Mouse (Mus musculus): ENCODE results near the gene Col17a1.

The Col17a1 gene

DNA sequence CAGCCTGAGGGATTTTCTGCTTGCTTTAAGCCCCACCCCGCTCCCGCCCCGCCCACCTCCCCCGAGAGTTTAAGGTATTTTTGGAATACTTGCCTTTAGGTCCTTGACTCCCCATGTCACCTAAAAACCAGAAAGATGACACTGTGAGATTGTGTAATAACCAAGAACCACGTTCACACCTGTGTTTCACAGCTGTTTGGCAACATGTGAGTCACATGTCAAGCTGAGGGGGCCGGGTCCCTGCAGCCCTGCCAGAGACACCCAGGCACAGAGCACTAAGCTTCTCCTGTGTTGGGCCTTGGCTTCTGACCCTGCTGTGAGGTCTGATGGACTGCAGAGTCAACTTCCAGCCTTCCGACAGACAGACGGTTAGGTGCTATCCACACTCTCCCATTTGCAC is 24.3 kb downstream of the Col17a1 start:
- DNase-seq (ENCODE audit: low spot score in 2 of 2), result no peak

DNA sequence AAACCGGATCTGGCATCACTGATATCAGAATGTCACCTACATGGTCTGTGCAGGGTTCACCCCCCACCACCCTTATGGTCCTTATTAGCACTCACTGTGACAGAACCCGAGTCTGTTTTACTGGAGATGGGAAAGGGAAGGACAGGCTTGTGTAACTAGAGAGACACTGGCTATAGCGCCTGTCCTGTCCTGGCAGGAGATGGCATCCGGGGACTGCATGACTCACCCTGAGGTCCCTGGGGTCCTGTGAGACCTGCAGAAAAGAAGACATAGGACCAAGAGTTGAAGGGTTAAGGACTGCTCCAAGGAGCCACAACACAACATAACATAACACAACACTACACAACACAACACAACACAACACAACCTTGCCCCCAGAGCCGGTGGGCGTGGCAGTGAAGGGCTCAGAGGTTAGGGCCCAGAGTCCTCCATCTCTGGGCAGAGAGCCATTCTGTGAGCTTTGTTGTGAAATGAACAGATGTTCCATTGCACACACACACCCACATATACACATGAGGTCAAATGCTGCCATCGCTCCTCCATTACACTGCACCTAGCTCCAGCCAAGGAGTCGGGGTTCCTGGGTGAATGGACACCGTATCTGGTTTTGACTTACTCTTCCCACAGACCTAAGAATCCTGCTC is 32.0 kb downstream of the Col17a1 start:
- no peak for DNase-seq (ENCODE audit: low spot score in 2 of 2)

DNA sequence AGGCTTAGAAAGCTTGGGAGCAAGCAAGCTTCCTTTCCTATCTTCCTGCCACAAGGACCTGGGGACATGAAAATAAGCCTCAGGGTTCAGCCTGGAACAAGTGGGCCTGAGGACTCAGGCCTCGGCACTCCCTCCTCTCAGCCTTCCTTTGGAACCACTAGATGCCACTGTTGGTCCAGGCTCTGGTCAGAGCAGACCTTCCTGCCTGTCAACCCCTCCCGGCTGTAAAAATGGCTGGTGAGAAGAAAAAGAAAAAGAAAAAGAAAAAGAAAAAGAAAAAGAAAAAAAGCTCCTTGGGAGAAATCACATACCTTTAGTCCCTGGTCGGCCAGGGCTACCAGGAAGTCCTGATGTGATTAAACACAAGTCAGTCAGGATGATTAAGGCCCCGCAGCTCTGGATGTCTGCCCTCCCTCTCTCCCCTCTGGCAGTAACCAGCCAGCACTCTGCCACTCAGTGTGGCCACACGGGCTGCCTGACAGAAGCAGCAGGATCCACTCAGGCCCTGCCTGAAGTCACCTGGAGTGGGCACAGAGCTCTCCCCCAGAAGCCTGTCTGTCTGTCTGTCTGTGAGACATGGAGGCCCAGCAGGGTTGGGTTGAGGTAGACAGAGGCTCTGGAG is 32.9 kb downstream of the Col17a1 start:
- peak; percentile 63 to 74 for DNase-seq (ENCODE audit: low spot score in 2 of 2)

DNA sequence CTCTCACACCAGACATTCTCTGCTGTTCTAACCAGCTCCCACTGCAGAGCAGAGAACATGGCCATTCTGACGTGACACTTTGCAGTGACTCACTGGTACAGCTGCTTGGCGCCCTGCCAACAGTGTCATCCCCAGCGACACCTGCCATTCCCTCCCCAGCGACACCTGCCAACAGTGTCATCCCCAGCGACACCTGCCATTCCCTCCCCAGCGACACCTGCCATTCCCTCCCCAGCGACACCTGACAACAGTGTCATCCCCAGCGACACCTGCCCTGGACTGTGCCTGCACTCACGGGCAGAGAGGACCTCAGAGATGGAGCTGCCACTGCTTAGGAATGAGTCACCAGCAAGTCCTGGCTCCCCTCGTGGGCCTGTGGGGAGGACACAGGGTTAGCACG is 37.0 kb downstream of the Col17a1 start:
- DNase-seq (ENCODE audit: low spot score in 2 of 2), result peak in 1 of 2 experiments; percentile 61

DNA sequence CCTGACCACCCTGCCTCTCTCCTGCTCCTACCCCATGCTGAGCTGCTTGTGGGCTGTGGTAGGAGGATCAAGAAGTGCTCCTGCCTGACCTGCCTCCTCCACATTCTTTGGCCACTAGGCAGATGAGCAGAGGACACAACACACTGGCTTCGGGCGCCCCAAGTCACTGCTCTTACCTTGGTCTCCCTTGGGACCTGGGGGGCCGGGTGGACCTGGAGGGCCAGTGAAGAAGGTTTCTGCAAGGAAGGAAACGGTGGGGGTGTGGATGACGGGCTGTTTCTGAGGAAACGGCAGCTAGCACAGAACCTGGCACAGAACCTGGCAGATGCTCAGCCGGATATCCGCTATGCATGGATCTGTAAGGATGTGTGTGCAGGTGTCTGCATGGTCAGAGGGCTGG is 38.7 kb downstream of the Col17a1 start:
- DNase-seq (ENCODE audit: low spot score in 2 of 2), result peak; percentile 17 to 56

DNA sequence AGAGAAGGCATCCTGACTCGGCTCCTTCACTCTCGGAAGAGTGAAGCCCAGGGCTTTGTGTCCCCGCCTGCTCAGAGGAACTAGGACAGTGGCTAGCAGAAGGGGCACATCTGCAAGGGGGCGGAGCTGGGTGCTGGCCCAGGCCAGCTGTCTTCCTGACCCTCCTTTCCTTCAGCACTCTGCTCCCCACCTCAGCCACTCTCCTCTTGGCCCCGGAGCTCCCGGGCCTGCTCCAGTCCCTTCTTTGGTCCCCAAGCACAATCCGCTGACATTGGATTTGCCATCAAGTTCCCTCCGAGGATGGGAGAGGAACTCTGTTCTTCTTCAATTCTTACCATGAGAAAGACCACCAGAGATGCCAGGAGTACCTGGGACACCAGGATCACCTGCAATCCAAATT is 39.6 kb downstream of the Col17a1 start:
- peak in 1 of 2 experiments; percentile 58 for DNase-seq (ENCODE audit: low spot score in 2 of 2)

DNA sequence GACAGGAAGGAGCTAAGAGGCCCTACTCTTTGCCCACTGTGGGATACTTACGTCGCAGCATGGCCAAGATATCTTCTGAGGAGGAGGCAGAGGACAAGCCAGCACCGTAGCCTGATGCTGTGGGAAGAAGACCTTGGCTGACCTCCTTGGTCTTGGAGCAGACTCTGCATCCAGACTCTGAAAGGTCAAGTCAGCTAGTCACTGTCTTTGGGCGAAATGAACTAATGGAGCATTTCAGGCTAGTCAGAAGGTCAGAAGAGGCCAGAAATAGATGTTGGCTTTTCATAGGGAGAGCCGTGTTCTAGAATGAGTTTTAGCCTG is 40.8 kb downstream of the Col17a1 start:
- no peak for DNase-seq (ENCODE audit: low spot score in 2 of 2)

DNA sequence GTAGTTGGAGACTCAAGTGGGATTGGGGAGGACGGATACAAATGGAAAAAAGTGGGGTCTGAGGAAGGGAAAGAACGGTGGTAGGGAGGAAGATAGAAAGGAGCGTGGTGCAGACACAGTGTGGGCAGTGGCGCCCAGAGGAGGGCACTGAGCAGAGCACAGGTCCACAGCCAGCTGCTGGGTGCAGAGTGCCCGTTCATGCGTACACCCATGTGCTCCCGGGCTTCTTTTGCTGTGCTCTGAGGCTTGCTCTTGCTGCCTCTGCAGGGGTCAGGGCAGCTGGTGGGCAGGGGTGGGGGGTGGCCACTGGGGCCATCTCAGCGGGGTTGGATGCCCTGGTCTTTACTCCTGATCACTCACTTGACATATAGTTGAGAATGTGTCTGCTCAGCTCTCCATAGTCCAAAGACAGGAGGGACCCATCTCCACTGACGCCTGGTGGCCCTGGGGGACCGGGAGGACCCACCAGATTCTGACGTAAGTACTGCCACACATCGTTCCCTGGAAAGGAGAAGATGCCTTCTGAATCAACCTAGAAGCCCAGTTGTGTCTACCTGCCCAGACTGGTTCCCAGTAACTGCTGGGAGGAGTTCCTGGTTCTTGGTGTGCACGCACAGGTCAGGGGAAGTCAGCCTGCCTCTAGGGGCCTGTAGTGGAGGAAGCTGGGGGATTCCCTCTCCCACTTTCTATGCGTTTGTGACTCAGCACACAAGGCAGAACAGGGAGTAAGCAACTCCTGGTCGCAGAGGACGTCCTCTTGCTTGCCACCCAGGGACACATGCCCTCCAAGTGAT is 41.3 kb downstream of the Col17a1 start:
- no peak for DNase-seq (ENCODE audit: low spot score in 2 of 2)

DNA sequence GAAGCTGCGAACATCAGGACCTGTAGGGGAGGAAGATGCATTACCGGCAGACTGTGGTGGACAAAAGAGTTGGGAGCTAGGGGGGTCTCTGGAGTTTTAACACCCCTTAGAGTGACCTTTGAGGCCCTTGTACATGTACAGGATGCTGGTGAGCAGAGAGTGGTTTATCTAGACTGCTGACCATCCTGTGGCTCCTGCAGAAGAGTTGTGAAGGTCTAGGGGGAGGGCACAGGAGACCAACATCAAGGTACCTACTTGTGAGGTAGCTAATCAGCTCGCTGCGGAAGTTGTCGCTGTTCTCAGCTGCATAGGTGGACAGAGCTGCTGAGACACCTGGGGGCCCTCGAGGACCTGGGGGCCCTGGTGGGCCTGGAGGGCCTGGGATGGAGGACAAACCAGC is 42.8 kb downstream of the Col17a1 start:
- no peak for DNase-seq (ENCODE audit: low spot score in 2 of 2)

DNA sequence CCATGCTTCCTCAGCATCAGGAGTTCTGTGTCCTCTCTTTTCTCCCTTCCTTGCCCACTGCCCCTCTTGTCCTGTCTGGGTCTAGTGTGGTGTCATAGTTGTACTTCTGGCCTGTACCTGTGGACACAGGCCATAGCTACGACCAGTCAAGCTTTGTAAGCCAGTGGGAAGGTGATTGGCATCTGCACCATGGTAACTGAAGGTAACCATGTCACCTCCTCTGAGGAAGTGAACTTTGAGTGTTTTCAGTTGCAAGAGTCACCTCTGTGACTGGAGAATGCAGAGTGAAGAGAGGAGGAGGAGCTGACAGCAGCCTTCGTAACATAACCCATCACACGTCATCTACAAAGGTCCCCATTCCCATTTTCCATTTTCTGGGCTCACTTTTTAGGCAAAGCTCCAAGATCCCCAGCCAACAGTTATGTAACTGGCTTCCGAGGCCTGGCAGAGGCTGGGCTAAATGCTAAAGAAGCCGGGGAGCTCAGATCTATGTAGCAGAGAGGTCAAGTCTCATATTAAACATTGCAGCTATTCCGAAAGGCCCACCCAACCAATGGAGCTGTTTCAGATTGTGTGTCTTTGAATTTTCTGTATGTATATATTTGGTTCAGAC is 45.3 kb downstream of the Col17a1 start:
- no peak for DNase-seq (ENCODE audit: low spot score in 2 of 2)

DNA sequence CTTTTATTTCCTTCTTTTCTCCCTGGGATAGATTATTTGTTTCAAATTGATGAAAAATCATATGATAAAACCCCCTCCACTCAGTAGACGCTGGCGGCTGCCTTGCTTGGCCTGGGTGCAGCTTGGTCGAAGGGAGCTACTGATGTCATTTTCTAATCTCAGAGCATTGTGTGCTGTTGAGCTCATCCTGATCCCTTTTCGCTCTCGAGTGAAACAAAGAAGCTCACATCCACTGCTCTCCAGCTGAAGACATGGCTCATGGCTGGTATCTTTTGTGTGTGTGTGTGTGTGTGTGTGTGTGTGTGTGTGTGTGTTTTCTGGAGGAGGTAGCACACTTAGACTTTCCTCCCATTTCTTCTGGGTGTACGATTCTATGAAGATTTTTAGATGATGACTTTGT is 46.3 kb downstream of the Col17a1 start:
- DNase-seq (ENCODE audit: low spot score in 2 of 2), result peak in 1 of 2 experiments; percentile 54

DNA sequence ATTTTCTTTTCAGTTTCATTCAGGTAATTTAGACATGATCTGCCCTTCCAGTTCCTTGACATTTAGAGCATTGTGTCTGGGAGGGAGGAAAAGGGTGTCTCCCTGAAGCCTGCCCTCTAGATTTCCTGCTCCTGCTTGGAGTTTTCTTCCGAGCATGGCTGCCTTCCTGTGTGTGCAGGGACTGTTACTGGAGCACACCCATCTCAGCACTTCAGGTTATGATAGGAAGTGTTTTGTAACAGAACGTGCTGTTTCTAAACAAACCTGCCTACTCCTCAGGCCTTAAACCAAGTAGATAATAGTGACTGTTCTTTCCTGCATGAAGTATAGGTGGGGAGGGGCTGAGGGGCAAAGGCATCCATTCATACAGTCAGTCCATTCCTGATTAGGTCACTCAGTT is 48.0 kb downstream of the Col17a1 start:
- no peak for DNase-seq (ENCODE audit: low spot score in 2 of 2)

DNA sequence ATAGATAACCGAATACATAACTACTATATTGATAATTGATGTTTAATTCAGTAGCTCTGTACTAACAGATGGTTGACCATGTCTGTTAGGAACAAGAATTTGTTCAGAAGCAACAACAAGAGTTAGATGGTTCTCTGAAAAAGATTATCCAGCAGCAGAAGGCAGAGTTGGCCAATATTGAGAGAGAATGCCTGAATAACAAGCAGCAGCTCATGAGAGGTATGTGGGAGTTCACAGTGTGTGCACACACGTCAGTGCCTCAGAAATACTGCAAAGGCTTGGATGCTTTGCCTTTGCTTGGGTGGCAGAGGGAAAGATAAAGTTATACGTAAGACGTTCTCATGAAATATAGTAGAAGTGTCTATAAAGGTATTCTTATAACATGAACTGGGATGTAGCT is 56.5 kb downstream of the Col17a1 start:
- no peak for DNase-seq (ENCODE audit: low spot score in 2 of 2)

DNA sequence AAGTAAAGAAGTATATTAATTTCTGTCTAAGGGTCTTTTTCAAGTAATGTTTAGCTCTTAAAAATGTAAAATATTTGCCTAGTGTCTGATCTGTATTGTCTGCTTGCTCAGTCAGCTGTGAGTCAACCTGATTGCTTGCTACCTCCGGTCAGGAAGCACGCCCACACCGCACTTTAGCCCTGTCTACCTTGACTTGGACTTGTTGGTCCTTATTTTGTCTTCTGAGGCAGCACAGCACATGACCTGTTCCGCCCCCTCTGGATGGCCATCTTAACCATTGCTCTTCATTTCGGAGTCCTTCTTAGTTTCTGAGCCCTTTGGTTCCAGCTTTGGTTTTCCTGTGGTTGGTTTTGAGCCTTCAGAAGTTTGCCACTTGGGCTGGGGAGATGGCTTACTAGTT is 60.1 kb downstream of the Col17a1 start:
- no peak for DNase-seq (ENCODE audit: low spot score in 2 of 2)

DNA sequence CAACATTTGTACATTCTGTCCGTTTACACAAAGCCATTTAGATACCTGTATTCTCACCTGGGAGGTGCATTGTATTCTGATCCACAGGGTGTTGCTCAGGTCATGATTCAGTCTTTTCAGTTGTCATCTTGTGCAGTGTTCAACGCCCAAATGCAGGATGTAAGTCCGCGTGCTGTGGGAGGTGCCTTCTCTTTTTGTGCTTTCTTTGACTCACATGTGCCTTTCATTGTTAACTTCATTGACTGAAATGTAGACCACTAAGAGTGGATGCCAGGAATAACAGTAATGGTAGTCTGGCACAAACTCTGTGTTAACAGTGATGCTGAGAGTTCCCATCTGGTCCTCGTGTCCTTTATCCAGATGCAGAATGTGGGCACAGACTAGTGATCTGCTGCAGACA is 61.5 kb downstream of the Col17a1 start:
- no peak for DNase-seq (ENCODE audit: low spot score in 2 of 2)

DNA sequence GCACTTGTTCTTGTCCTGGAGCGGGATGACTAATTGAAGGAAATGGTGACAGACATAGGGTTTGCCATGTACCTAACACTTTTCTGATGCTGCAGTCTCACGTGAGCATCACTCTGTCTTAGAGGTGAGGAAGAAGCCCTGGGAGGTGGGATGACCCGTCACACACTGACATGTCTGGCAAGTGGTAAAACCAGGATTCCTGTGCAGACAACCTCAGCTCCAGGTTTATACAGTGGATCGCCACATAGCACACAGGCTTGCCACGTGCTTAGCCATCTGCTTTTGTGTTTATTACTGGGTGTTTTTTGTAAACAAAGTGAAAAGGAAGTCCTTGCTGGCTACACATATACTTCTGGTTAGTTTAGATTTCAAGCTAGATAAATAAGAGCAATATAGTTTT is 62.8 kb downstream of the Col17a1 start:
- no peak for DNase-seq (ENCODE audit: low spot score in 2 of 2)

DNA sequence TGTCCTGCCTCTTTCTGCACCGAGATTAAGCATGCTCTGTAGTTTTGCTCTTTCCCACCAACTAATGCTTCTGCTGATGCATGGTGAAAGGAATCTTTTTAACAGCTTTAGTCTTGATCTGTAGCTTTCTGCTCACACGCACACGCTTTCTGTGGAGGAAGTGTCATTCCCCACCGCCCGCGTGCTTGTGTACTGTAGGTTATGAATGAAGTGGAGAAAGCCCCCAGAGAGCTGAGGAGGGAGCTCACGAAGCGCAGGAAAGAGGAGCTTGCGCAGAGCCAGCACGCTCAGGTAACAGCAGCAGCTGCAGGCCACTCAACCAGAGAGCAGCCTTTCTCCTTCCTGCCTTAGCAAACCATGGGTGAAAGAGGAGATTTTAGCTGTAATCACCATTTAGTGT is 64.4 kb downstream of the Col17a1 start:
- DNase-seq (ENCODE audit: low spot score in 2 of 2), result no peak

DNA sequence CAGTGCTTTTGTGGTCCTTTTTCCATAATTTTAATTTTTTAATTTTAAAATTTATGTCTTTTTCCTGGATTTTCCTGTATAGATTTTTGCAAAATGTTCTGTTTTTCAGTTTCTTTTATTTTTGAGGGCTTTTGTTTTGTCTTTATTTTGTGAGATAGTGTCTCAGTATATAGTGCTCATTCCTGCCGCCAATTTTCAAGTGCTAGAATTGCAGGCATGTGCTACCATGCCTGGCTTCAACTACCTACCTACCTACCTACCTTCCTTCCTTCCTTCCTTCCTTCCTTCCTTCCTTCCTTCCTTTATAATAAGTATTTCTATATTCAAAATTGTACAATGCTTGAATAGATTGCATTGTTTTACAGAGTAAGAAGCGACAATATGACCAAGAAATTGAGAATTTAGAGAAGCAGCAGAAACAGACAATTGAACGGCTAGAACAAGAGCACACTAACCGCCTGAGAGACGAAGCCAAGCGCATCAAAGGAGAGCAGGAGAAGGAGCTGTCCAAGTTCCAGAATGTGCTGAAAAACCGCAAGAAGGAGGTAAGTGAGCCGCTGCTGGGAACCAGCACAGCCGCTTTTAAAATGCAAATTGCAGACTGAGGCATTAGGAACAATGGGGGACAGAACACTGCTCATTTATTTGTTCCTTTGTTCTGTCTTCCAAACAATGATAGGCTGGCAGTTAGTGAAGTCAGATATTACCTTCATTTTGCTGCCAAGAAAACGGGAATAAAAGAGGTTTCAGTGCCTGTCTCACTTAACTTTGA is 66.8 kb downstream of the Col17a1 start:
- no peak for DNase-seq (ENCODE audit: low spot score in 2 of 2)

DNA sequence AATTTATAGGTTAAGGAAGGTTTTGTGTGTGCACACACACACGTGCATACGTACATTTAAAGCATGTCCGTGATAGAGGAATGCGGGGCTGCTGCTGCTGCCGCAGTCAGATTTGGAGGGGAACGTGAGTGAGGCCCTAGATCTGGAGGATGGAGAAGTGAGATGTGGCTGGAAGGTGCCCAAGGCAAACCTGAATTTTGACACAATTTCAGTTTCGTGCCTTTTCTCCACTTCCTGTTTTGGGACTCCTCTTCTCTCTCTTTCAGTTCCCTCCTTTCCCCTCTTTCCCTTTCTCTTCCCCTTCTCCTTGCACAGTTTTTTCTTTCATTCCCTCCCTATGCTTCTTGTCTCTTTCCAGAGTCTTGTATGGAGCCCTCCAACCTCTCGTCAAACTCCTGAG is 70.4 kb downstream of the Col17a1 start:
- DNase-seq (ENCODE audit: low spot score in 2 of 2), result no peak

DNA sequence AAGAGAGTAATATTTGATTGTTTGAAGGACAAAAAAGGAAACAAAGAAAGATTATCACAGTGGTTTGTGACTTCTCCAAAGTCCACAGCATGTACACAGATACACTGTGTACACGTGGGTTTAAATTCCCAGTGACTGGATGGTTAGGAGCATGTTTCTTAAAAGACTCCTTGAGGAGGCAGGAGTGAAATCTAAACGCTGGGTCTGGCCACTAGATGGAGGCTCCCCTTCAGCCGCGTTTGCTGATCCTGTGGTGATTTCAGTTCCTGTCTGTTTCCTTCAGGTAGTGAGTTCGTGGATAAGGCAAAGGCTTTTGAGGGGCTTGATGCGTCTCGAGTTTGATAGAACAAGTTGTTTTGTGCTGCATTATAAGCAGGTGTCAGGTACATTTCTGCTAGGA is 78.5 kb downstream of the Col17a1 start:
- no peak for DNase-seq (ENCODE audit: low spot score in 2 of 2)

DNA sequence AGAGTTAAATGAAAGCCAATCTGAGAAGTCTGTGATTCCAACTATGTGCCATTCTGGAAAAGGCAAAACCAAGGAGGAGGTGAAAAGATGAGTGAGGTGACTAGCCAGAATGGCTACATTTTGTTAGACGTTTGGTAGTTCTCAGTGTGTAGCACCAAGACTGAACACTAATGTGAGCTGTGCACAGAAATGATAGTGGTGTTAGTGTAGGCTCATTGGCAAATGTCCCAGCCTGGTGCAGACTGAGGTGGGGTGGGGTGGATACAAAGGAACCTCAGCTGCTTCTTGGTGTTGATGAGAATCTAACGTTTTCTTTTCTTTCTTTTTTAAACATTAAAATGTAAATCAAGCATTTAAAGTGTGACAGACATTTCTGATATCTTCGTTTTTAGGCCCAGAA is 83.4 kb downstream of the Col17a1 start:
- DNase-seq (ENCODE audit: low spot score in 2 of 2), result no peak

Data from urinary bladder, postnatal 4 days (tissue).